Mouse (Mus musculus): Measurements from ENCODE around the gene Adamts4. TPM values are rescaled to one million over a fixed set of nuclear protein-coding genes. Genes with fewer than 3 reads are reported as not detected.

The Adamts4 gene
- polyA plus RNA-seq (2015; fragmentation: Nextera tagmentation; extraction: Ambion mirVana), result 3.0 and 4.3 TPM in 2 replicates

GRCm38 (mm10) chr1:171249913-171250600 is at the start of gene Adamts4:
Gene Adamts4 (plus strand): TSS chr1:171250421.
- Histone ChIP-seq H3K9me3 (no peaks in the 10 kb centered on the region), H3K4me1 (replicated peaks) (peaks cover 68% of the 10 kb centered on the region), H3K27me3 (no peaks in the 10 kb centered on the region), H3K9ac (peak within 1 kb of the TSS; percentile 41), H3K27ac (replicated peaks) (peak within 1 kb of the TSS; percentile 81), H3K4me2 (peak within 1 kb of the TSS; percentile 53), H3K4me3 (peak within 1 kb of the TSS; percentile 29), H3K36me3 (peaks cover 6% of the 10 kb centered on the region; the same call in 1 of the 2 replicates)
- WGBS, result 17% methylated on average over 5 of the region's 5 CpGs
- no peak for ATAC-seq (ENCODE audit: low read depth)

DNA sequence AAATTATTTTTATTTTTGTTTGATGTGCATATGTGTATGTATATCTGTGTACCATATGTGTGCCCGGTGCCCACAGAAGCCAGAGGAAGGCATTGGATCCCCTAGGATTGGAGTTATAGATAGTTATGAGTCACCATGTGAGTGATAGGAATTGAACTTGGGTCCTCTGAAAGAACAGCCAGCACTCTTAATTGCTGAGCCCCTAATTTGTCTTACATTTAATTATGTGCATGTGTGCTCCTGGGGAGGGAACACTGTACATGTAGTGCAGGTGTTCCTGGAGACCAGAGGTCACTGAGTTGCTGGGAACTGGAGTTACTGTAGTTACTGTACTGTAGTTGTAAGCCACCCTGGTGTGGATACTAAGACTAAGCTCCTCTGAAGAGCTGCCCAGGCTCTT is 49.5 kb upstream of the Adamts4 start:
- WGBS, result 92% methylated on average over 1 of the region's 1 CpGs
- H3K4me3 ChIP-seq, result no peak overlapping the region
- H3K27ac ChIP-seq (replicated peaks), result no peak overlapping the region
- H3K4me2 ChIP-seq, result no peak overlapping the region
- no peaks in the 10 kb centered on the region for H3K9me3 ChIP-seq
- no peak for ATAC-seq (ENCODE audit: low read depth)
- peaks cover 6% of the 10 kb centered on the region for H3K4me1 ChIP-seq (replicated peaks)
- peaks cover 33% of the 10 kb centered on the region for H3K27me3 ChIP-seq
- no peaks in the 10 kb centered on the region for H3K36me3 ChIP-seq
- no peak overlapping the region for H3K9ac ChIP-seq

GRCm38 (mm10) chr1:171203471-171204248 is 46.6 kb upstream of the Adamts4 start:
- no peak for ATAC-seq (ENCODE audit: low read depth)
- Histone ChIP-seq H3K4me3 (no peak overlapping the region), H3K27me3 (peaks cover 12% of the 10 kb centered on the region), H3K4me1 (replicated peaks) (no peaks in the 10 kb centered on the region), H3K4me2 (no peak overlapping the region), H3K9me3 (no peaks in the 10 kb centered on the region), H3K36me3 (no peaks in the 10 kb centered on the region), H3K9ac (no peak overlapping the region), H3K27ac (replicated peaks) (no peak overlapping the region)
- 66% methylated on average over 10 of the region's 11 CpGs for WGBS

DNA sequence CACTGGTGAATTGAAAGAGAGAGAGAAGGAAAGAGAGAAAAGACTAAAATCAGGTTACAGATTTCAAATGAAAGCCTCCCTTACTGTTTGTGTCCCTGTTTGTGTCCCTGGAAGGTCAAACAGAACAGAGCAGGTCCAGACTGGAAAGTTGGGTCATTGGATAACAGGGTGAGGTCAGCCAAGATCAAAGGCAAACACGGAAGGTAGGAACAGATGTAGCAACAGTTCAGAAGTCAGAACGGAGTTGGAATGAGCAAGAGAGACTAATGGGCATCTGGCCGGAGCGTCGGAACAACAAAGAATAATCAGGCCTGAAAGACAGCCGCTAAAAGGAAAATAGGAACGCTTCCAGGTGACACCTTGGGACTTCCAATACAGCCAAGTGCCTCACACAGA is 46.0 kb upstream of the Adamts4 start:
- WGBS, result 76% methylated on average over 7 of the region's 7 CpGs
- Histone ChIP-seq H3K27me3 (peaks cover 6% of the 10 kb centered on the region), H3K9ac (no peak overlapping the region), H3K27ac (replicated peaks) (no peak overlapping the region), H3K4me1 (replicated peaks) (no peaks in the 10 kb centered on the region), H3K4me2 (no peak overlapping the region), H3K4me3 (no peak overlapping the region), H3K36me3 (no peaks in the 10 kb centered on the region), H3K9me3 (no peaks in the 10 kb centered on the region)
- no peak for ATAC-seq (ENCODE audit: low read depth)

DNA sequence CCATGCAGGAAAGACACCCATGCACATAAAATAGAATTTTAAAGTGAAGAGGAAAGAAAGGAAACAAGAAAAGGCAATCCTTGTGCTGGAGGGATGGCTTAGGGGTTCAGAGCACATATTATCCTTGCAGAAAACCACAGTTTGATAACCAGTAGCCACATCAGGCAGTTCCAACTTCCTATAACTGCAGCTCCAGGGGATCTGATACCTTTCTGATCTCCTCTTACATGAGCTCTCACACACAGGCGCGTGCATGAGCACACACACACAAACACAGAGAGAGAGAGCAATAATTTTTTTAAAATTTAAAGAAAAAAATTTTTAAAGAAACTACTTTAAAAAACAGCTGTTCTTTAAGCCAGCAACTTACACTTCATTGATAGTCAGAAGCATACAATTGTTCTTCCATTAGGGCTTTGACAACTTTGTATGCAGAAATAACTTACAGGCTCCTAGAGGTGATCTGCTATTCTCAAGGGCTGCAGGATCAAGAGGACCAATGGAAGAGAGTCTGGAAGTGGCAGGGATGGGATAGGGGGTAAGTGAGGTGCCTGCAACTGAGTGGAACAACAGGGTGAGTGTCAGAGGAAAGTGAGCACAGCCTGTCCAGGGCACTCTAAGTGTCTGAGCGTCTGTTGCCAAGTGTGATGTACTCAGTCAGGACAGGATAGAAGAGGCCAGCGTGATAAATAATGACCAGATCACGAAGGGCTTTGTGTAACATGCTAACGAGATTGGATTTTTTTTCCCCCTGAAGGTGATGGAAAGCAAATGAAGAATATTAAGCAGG is 44.3 kb upstream of the Adamts4 start:
- H3K4me3 ChIP-seq, result no peak overlapping the region
- H3K27me3 ChIP-seq, result no peaks in the 10 kb centered on the region
- WGBS, result 64% methylated on average over 6 of the region's 6 CpGs
- H3K9ac ChIP-seq, result no peak overlapping the region
- ATAC-seq (ENCODE audit: low read depth), result no peak
- H3K9me3 ChIP-seq, result no peaks in the 10 kb centered on the region
- H3K4me1 ChIP-seq (replicated peaks), result no peaks in the 10 kb centered on the region
- H3K27ac ChIP-seq (replicated peaks), result no peak overlapping the region
- no peaks in the 10 kb centered on the region for H3K36me3 ChIP-seq
- H3K4me2 ChIP-seq, result no peak overlapping the region

DNA sequence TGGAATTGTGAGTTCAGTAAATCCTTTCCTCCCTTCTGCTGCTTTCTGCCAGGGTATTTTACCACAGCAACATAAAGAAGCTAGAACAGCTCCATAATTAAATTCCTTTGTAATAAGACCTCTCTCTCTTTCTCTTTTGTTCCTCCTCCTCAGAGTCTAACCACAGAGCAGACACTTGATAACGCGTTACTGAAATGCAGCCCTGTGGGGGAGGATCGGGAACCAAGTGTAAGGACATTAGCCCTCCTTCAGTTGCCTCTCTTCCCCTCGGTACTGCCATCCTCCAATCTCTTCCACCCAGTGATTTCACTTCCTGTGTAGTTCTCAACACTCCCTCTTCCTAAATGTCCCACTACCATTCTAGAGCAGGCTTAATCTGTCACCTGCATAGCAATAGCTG is 40.8 kb upstream of the Adamts4 start:
- Histone ChIP-seq H3K27me3 (0 out of 2 replicates have a peak, but pooled peaks cover 5% of the 10 kb centered on the region), H3K4me1 (replicated peaks) (no peaks in the 10 kb centered on the region), H3K4me3 (no peak overlapping the region), H3K9ac (no peak overlapping the region), H3K9me3 (no peaks in the 10 kb centered on the region), H3K27ac (replicated peaks) (no peak overlapping the region), H3K4me2 (no peak overlapping the region), H3K36me3 (no peaks in the 10 kb centered on the region)
- WGBS, result 20% methylated on average over 4 of the region's 4 CpGs
- no peak for ATAC-seq (ENCODE audit: low read depth)

DNA sequence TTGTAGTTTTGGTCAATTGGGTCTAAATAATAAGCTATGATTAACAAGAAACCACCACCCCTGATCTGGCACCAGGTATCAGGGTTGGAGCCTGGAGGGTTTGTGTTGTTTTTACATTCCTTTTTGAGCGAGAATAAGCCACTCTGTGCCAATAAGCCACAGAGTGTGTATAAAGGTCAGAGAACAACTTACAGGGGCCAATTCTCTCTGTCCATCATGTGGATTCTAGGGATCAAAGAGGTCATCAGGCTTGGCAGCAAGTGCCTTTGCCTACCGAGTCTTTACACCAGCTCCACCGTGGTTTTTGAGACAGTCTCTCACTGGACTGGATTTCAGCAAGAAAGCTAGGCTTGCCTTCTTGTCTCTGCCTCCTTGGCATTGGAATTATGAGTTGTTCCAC is 37.4 kb upstream of the Adamts4 start:
- H3K9ac ChIP-seq, result no peak overlapping the region
- H3K27me3 ChIP-seq, result 0 out of 2 replicates have a peak, but pooled peaks cover 6% of the 10 kb centered on the region
- no peak overlapping the region for H3K27ac ChIP-seq (replicated peaks)
- no peaks in the 10 kb centered on the region for H3K4me1 ChIP-seq (replicated peaks)
- no peak for ATAC-seq (ENCODE audit: low read depth)
- no peaks in the 10 kb centered on the region for H3K9me3 ChIP-seq
- 66% methylated on average over 3 of the region's 3 CpGs for WGBS
- peaks cover 2% of the 10 kb centered on the region; the same call in 1 of the 2 replicates for H3K36me3 ChIP-seq
- H3K4me2 ChIP-seq, result no peak overlapping the region
- no peak overlapping the region for H3K4me3 ChIP-seq

DNA sequence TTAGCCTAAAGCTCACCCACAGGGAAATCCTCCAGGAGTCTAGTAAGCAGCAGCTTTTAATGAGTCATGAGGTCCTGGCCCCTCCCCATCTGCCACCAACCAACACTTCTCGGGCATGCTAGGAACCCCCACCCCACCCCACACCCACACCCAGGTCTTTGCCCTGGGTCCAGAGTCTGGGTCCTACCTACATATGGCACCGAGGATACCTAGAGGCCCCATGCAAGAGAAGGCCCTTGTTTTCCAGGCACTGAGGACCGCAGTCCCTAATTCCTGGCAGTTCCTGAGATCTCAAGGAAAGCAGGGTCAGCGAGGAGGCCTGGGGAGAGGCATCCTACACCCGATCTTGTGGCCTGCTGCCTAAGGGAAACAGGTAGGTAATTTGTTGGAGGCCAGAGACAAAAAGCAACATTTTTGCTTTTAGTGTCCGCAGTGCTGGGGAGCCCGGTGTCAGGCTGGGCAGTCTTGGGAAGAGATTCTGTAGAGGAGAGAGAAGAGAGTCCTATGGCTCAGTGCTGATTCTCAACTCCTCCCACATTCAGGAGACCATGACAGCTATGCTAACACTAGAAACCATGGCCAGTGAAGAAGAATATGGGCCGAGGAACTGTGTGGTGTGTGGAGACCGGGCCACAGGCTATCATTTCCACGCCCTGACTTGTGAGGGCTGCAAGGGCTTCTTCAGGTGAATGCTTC is 36.3 kb upstream of the Adamts4 start, which contains the start of gene Nr1i3:
Gene Nr1i3, plus strand, starts transcription at position 170 of the 696 bp plus-strand sequence.
- no peak within 1 kb of the TSS for H3K4me2 ChIP-seq
- no peak for ATAC-seq (ENCODE audit: low read depth)
- H3K4me1 ChIP-seq (replicated peaks), result no peaks in the 10 kb centered on the region
- no peak within 1 kb of the TSS for H3K9ac ChIP-seq
- 0 out of 2 replicates have a peak, but pooled peaks cover 6% of the 10 kb centered on the region for H3K27me3 ChIP-seq
- no peak within 1 kb of the TSS for H3K4me3 ChIP-seq
- 73% methylated on average over 10 of the region's 10 CpGs for WGBS
- H3K9me3 ChIP-seq, result no peaks in the 10 kb centered on the region
- H3K36me3 ChIP-seq, result peaks cover 13% of the 10 kb centered on the region
- H3K27ac ChIP-seq (replicated peaks), result no peak within 1 kb of the TSS

GRCm38 (mm10) chr1:171216241-171216955 is 33.8 kb upstream of the Adamts4 start:
- ATAC-seq (ENCODE audit: low read depth), result no peak
- WGBS, result 92% methylated on average over 18 of the region's 18 CpGs
- peaks cover 10% of the 10 kb centered on the region for H3K4me1 ChIP-seq (replicated peaks)

DNA sequence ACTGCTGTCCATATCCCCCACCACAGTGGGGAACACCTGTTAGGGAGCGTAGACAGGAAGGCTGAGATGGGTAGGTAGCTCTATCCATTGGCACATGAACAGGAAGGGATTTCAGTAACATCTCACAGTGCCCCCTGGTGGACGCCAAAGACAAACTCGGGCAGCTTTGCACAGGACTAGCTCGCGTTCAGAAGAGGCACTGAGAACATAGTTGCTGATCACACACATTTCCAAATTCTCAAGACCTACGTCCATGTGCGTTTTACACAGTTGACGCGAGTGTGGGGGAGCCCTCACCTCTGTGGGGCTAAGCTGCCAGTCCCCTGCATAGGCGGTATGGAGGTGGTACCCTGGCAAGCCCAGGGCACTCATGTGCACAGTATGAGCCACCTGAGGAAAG is 29.4 kb upstream of the Adamts4 start:
- H3K36me3 ChIP-seq, result peaks cover 27% of the 10 kb centered on the region
- ATAC-seq (ENCODE audit: low read depth), result peak; percentile 12; the same call in 1 of the 2 replicates
- no peak overlapping the region for H3K9ac ChIP-seq
- H3K4me1 ChIP-seq (replicated peaks), result peaks cover 19% of the 10 kb centered on the region
- H3K4me2 ChIP-seq, result peak overlapping the region; percentile 82
- no peaks in the 10 kb centered on the region for H3K27me3 ChIP-seq
- H3K4me3 ChIP-seq, result peak overlapping the region; percentile 52
- H3K9me3 ChIP-seq, result no peaks in the 10 kb centered on the region
- 9% methylated on average over 10 of the region's 10 CpGs for WGBS
- no peak overlapping the region for H3K27ac ChIP-seq (replicated peaks)

More at GRCm38 (mm10) chr1:171216241-171216955, 33.8 kb upstream of the Adamts4 start:
- Histone ChIP-seq H3K27me3 (0 out of 2 replicates have a peak, but pooled peaks cover 6% of the 10 kb centered on the region), H3K4me2 (no peak overlapping the region), H3K9me3 (no peaks in the 10 kb centered on the region), H3K36me3 (peaks cover 27% of the 10 kb centered on the region), H3K4me3 (no peak overlapping the region), H3K27ac (replicated peaks) (no peak overlapping the region), H3K9ac (no peak overlapping the region)

All from neural tube, embryonic 13.5 days (tissue).